Mouse (Mus musculus) CH12.LX (cell line): ENCODE measurements around the gene Rp9. TPM values are rescaled to one million over a fixed set of nuclear protein-coding genes. Genes with fewer than 3 reads are reported as not detected.

ENCODE experiments used
- DNase-seq: peaks from one replicate; pipeline ENCODE4 v3.0.0-alpha.2; 2013; ENCODE audit errors: extremely low read depth
- H3K27ac ChIP-seq: 2 replicates; pipeline ENCODE4 v1.5.1; 2012; ENCODE audit warnings: low read depth, mild to moderate bottlenecking, control low read depth, moderate library complexity; ENCODE audit not compliant: insufficient read depth
- H3K27me3 ChIP-seq: replicated peaks from 2 replicates; pipeline ENCODE3; 2012; ENCODE audit warnings: inconsistent platforms
- H3K36me3 ChIP-seq, 2 experiments: replicated peaks in 1 of 2; 2 replicates each; pipeline versions ENCODE3 to v1.6.1; 2012; ENCODE audit warnings: inconsistent platforms in 1 of 2, low read length in 1 of 2, mild to moderate bottlenecking in 1 of 2, mixed read lengths in 1 of 2, moderate library complexity in 1 of 2; ENCODE audit not compliant: control insufficient read depth in 1 of 2, insufficient read depth in 1 of 2
- H3K4me1 ChIP-seq, 2 experiments: 2 replicates each; pipeline ENCODE4 v1.6.1; 2012; ENCODE audit warnings: inconsistent platforms in 1 of 2, moderate library complexity in 1 of 2; ENCODE audit not compliant: insufficient read depth in 2 of 2, control insufficient read depth in 1 of 2
- H3K4me2 ChIP-seq: 2 replicates; pipeline ENCODE4 v1.6.1; 2012; ENCODE audit warnings: low read depth, mild to moderate bottlenecking, control low read depth; ENCODE audit not compliant: poor library complexity, insufficient read depth, severe bottlenecking
- H3K4me3 ChIP-seq, 3 experiments: fragments of 150-350 bp in 1 of 3; sonication (generic) in 1 of 3; replicated peaks in 1 of 3; 2 replicates each; pipeline versions ENCODE3 to v1.5.1; 2011 to 2012; ENCODE audit warnings: low read depth in 2 of 3, low read length in 2 of 3, mild to moderate bottlenecking in 2 of 3, moderate library complexity in 2 of 3, control low read depth in 1 of 3, improper control_type of control experiment in 1 of 3, inconsistent platforms in 1 of 3, mixed read lengths in 1 of 3; ENCODE audit not compliant: poor library complexity in 1 of 3
- H3K79me2 ChIP-seq: replicated peaks from 2 replicates; pipeline ENCODE4 v1.6.1; 2012; ENCODE audit warnings: mild to moderate bottlenecking, moderate library complexity; ENCODE audit not compliant: control insufficient read depth, poor library complexity, insufficient read depth, severe bottlenecking; ENCODE audit errors: extremely low read depth
- H3K9ac ChIP-seq: 2 replicates; pipeline ENCODE4 v1.6.1; 2012; ENCODE audit warnings: low read depth, mild to moderate bottlenecking, control low read depth, moderate library complexity; ENCODE audit not compliant: insufficient read depth
- H3K9me3 ChIP-seq: replicated peaks from 2 replicates; pipeline ENCODE3; 2012; ENCODE audit warnings: low read length, inconsistent platforms, mixed read lengths
- BHLHE40 ChIP-seq: IDR thresholded peaks from 2 replicates; pipeline ENCODE4 v1.6.1; 2011; ENCODE audit warnings: mild to moderate bottlenecking, low read depth, low read length, improper control_type of control experiment
- CHD2 ChIP-seq: IDR thresholded peaks from 2 replicates; pipeline ENCODE4 v1.6.1; 2011; ENCODE audit warnings: low read length, improper control_type of control experiment
- CTCF ChIP-seq, 2 experiments: IDR thresholded peaks in 1 of 2; conservative IDR thresholded peaks in 1 of 2; 2 replicates each; pipeline ENCODE4 v1.5.1; 2011 to 2012; ENCODE audit warnings: low read depth in 2 of 2, low read length in 2 of 2, improper control_type of control experiment in 1 of 2, inconsistent platforms in 1 of 2, mild to moderate bottlenecking in 1 of 2, moderate library complexity in 1 of 2
- E2F4 ChIP-seq: IDR thresholded peaks from 2 replicates; pipeline ENCODE4 v1.6.1; 2011; ENCODE audit warnings: low read depth, low read length, improper control_type of control experiment; ENCODE audit not compliant: insufficient replicate concordance
- ELF1 ChIP-seq: IDR thresholded peaks from 2 replicates; pipeline ENCODE4 v1.6.1; 2014; ENCODE audit warnings: low read depth, mild to moderate bottlenecking, inconsistent platforms, low read length, improper control_type of control experiment
- EP300 ChIP-seq: IDR thresholded peaks from 2 replicates; pipeline ENCODE4 v1.6.1; 2011; ENCODE audit warnings: low read length, improper control_type of control experiment
- ETS1 ChIP-seq: conservative IDR thresholded peaks from 2 replicates; pipeline ENCODE4 v1.6.1; 2012; ENCODE audit warnings: low read depth, mild to moderate bottlenecking, inconsistent platforms, low read length, improper control_type of control experiment, moderate library complexity
- HCFC1 ChIP-seq: IDR thresholded peaks from 2 replicates; pipeline ENCODE4 v1.6.1; 2012; ENCODE audit warnings: low read depth, mild to moderate bottlenecking, inconsistent platforms, low read length, improper control_type of control experiment
- IRF4 ChIP-seq: IDR thresholded peaks from 2 replicates; pipeline ENCODE4 v1.6.1; 2014; ENCODE audit warnings: low read depth, mild to moderate bottlenecking, inconsistent platforms, low read length, improper control_type of control experiment
- JUND ChIP-seq: conservative IDR thresholded peaks from 2 replicates; pipeline ENCODE4 v1.6.1; 2011; ENCODE audit warnings: low read depth, low read length, improper control_type of control experiment
- KAT2A ChIP-seq: IDR thresholded peaks from 2 replicates; pipeline ENCODE4 v1.6.1; 2012; ENCODE audit warnings: low read length, improper control_type of control experiment, inconsistent platforms; ENCODE audit not compliant: insufficient replicate concordance
- MAFK ChIP-seq: IDR thresholded peaks from 2 replicates; pipeline ENCODE4 v1.6.1; 2011; ENCODE audit warnings: low read length, improper control_type of control experiment; ENCODE audit not compliant: insufficient replicate concordance
- MAX ChIP-seq: IDR thresholded peaks from 2 replicates; pipeline ENCODE4 v1.6.1; 2011; ENCODE audit warnings: low read length, improper control_type of control experiment
- MAZ ChIP-seq: IDR thresholded peaks from 2 replicates; pipeline ENCODE4 v1.6.1; 2012; ENCODE audit warnings: low read depth, mild to moderate bottlenecking, inconsistent platforms, low read length, improper control_type of control experiment, moderate library complexity
- MXI1 ChIP-seq: IDR thresholded peaks from 2 replicates; pipeline ENCODE4 v1.6.1; 2011; ENCODE audit warnings: mild to moderate bottlenecking, low read depth, low read length, improper control_type of control experiment
- MYC ChIP-seq: IDR thresholded peaks from 2 replicates; pipeline ENCODE4 v1.6.1; 2011; ENCODE audit warnings: low read depth, mild to moderate bottlenecking, improper control_type of control experiment, low read length
- NELFE ChIP-seq: IDR thresholded peaks from 2 replicates; pipeline ENCODE4 v1.6.1; 2011; ENCODE audit warnings: low read depth, low read length, improper control_type of control experiment
- PAX5 ChIP-seq: IDR thresholded peaks from 2 replicates; pipeline ENCODE4 v1.6.1; 2012; ENCODE audit warnings: low read length, inconsistent platforms, mixed read lengths
- POLR2A ChIP-seq: IDR thresholded peaks from 2 replicates; pipeline ENCODE4 v1.6.1; 2011; ENCODE audit warnings: low read depth, mild to moderate bottlenecking, improper control_type of control experiment, low read length
- POLR2AphosphoS2 ChIP-seq: IDR thresholded peaks from 2 replicates; pipeline ENCODE4 v1.6.1; 2011; ENCODE audit warnings: low read depth, low read length, improper control_type of control experiment
- RCOR1 ChIP-seq: conservative IDR thresholded peaks from 2 replicates; pipeline ENCODE4 v1.6.1; 2012; ENCODE audit warnings: low read depth, mild to moderate bottlenecking, inconsistent platforms, low read length, improper control_type of control experiment
- SMC3 ChIP-seq: IDR thresholded peaks from 2 replicates; pipeline ENCODE4 v1.6.1; 2011; ENCODE audit warnings: low read depth, low read length, improper control_type of control experiment
- TBP ChIP-seq: conservative IDR thresholded peaks from 2 replicates; pipeline ENCODE4 v1.6.1; 2011; ENCODE audit warnings: low read depth, low read length, improper control_type of control experiment
- TCF12 ChIP-seq: IDR thresholded peaks from 2 replicates; pipeline ENCODE4 v1.6.1; 2014; ENCODE audit warnings: low read depth, mild to moderate bottlenecking, inconsistent platforms, low read length, improper control_type of control experiment
- UBTF ChIP-seq: IDR thresholded peaks from 2 replicates; pipeline ENCODE4 v1.6.1; 2012; ENCODE audit warnings: low read depth, mild to moderate bottlenecking, inconsistent platforms, low read length, improper control_type of control experiment, moderate library complexity
- USF1 ChIP-seq: IDR thresholded peaks from 2 replicates; pipeline ENCODE4 v1.6.1; 2014; ENCODE audit warnings: low read depth, mild to moderate bottlenecking, inconsistent platforms, low read length, improper control_type of control experiment
- USF2 ChIP-seq: conservative IDR thresholded peaks from 2 replicates; pipeline ENCODE4 v1.6.1; 2011; ENCODE audit warnings: low read depth, low read length, improper control_type of control experiment
- ZC3H11A ChIP-seq: IDR thresholded peaks from 2 replicates; pipeline ENCODE4 v1.6.1; 2012; ENCODE audit warnings: low read depth, mild to moderate bottlenecking, inconsistent platforms, low read length, improper control_type of control experiment
- ZKSCAN1 ChIP-seq: IDR thresholded peaks from 2 replicates; pipeline ENCODE4 v1.6.1; 2012; ENCODE audit warnings: low read depth, inconsistent platforms, low read length, improper control_type of control experiment, borderline replicate concordance
- ZMIZ1 ChIP-seq: IDR thresholded peaks from 2 replicates; pipeline ENCODE4 v1.6.1; 2012; ENCODE audit warnings: low read depth, mild to moderate bottlenecking, inconsistent platforms, low read length, improper control_type of control experiment
- ZNF384 ChIP-seq: IDR thresholded peaks from 2 replicates; pipeline ENCODE4 v1.6.1; 2012; ENCODE audit warnings: low read depth, low read length, improper control_type of control experiment, inconsistent platforms
- dilution Hi-C: fragments of 300-500 bp; cut with MboI; formaldehyde crosslinking; loops from 2 replicates; pipeline ENCODE4 v1.14.3; 2020; ENCODE audit warnings: low sequenced_read_pairs; ENCODE audit not compliant: extremely low pct_unique_long_range_greater_than_20kb, extremely low pct_ligation_motif_present
- in situ Hi-C: fragments of 300-500 bp; cut with MboI; formaldehyde crosslinking; loops from 3 replicates; pipeline ENCODE4 v1.14.3; 2019; ENCODE audit warnings: low sequenced_read_pairs, low pct_ligation_motif_present, low pct_unique_long_range_greater_than_20kb, mixed read lengths
- polyA plus RNA-seq: library from polyadenylated mRNA; unstranded; fragments of >175 nt; gene quantifications from 2 replicates; pipeline ENCODE4 v1.2.1, GENCODE M21; 2012; ENCODE audit warnings: low read depth; ENCODE audit not compliant: insufficient read length
- total RNA-seq, 2 experiments: library from RNA; depleted of rRNA; stranded (reverse); fragments of 300-350 nt in 1 of 2; fragments of >200 nt in 1 of 2; gene quantifications; 2 replicates each; pipeline ENCODE4 v1.2.3; 2012 to 2014

Gene Rp9
- total and polyA plus RNA-seq, 3 experiments, result 64.2 to 86.9 (median 85.0) TPM

DNA sequence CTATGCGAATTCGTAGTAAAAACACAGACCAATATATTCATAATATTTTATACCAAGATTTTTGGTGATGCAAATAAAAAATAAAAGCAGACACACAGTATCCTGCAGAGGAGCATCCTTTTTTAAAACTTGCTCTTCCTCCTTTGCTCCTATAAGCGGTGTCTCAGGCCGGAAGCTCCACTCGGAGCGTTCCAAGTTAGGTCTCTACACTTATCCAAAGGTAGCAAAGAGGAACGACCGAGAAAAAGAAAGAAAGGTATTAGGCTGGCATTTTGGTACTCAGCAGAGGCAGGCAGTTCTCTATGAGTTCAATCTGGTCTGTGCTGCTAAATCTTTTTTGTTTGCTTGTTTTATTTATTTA lies 664 bp downstream of the Rp9 start:
- Histone ChIP-seq H3K9ac (peak overlapping the region; percentile 73; the same call in 1 of the 2 replicates), H3K27ac (no peak overlapping the region), H3K36me3 (peaks cover 10 to 22% of the 10 kb centered on the region in 2 experiments), H3K4me3 (peak overlapping the region in 2 of 3 experiments; percentile 65 to 84), H3K9me3 (no peaks in the 10 kb centered on the region), H3K79me2 (peaks cover 7% of the 10 kb centered on the region), H3K4me2 (peak overlapping the region; percentile 55; the same call in 1 of the 2 replicates), H3K27me3 (no peaks in the 10 kb centered on the region), H3K4me1 (0 out of 4 replicates have a peak, but pooled peaks cover 0 to 7% of the 10 kb centered on the region in 2 experiments)
- TF ChIP-seq ZC3H11A, result no peak
- no peak for TF ChIP-seq ETS1
- no peak for TF ChIP-seq BHLHE40
- no peak for TF ChIP-seq UBTF
- no peak for TF ChIP-seq NELFE
- TF ChIP-seq SMC3, result no peak
- TF ChIP-seq MYC, result no peak
- no peak for TF ChIP-seq EP300
- TF ChIP-seq ZKSCAN1, result no peak
- no peak for TF ChIP-seq CHD2
- TF ChIP-seq CTCF (conservative IDR thresholded peaks at IDR 0.05 in 1 of 2, IDR thresholded peaks at IDR 0.05 in 1 of 2; ENCODE audit: low read depth in 2 of 2, low read length in 2 of 2), result no peak
- no peak for TF ChIP-seq MAX
- no peak for TF ChIP-seq USF2
- TF ChIP-seq MAFK, result no peak
- TF ChIP-seq MXI1, result no peak
- no peak for TF ChIP-seq POLR2A
- TF ChIP-seq MAZ, result no peak
- TF ChIP-seq KAT2A, result no peak
- no peak for TF ChIP-seq IRF4
- dilution Hi-C loops (no loop called here), in situ Hi-C loops (no loop called here)
- no peak for DNase-seq

DNA sequence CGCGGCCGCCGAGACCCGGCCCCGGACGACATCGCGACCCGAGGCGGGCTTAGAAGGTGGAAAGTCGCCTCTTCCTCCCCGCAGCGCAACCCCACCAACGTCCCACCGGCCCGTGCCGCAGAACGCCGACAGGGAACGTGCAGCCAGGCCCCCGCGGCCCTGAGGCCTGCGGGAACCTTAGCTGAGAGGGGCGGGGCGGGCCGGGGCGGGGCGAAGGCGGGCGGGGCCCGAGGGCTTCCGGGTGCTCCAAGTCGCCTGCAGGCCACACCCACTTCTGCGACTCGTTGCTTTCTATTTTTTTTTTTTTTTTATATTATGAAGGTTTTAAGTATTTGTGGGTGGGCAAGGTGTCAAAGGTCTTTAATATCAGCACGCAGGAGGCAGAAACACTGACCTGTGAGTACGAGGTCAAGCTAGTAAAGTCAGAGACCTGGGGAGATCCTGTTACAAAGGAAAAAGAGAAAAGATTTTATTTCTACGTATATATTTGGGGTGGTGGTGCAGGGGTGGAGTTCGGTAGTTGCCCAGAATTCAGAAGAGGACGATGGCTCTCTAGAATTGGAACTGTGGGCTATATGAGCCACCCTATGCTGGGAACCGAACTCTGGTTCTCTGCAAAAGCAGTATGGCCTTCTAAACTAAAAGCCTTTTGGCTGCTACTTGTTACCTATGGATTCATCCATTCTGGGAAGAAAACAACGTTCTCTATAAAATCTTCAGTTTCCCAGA lies 1.2 kb downstream of the Rp9 start:
- in situ Hi-C loops (no loop called here), dilution Hi-C loops (no loop called here)
- no peaks in the 10 kb centered on the region for H3K27me3 ChIP-seq
- H3K4me2 ChIP-seq, result peak overlapping the region; percentile 95
- H3K9me3 ChIP-seq, result no peaks in the 10 kb centered on the region
- H3K4me1 ChIP-seq, result 0 out of 4 replicates have a peak, but pooled peaks cover 0 to 7% of the 10 kb centered on the region in 2 experiments
- peak overlapping the region; percentile 78 to 92 (median 84) for H3K4me3 ChIP-seq
- DNase-seq, result peak; percentile 81
- peak overlapping the region; percentile 27 for H3K27ac ChIP-seq
- H3K9ac ChIP-seq, result peak overlapping the region; percentile 73
- H3K79me2 ChIP-seq, result peaks cover 7% of the 10 kb centered on the region
- H3K36me3 ChIP-seq, result peaks cover 10 to 26% of the 10 kb centered on the region in 2 experiments
- TF ChIP-seq HCFC1, result peak; percentile 57
- TF ChIP-seq JUND, result no peak
- peak; percentile 94 for TF ChIP-seq POLR2A
- TF ChIP-seq ZMIZ1, result peak; percentile 78
- TF ChIP-seq USF2, result no peak
- peak; percentile 77; the same call in 1 of the 2 replicates for TF ChIP-seq MAZ
- TF ChIP-seq TBP, result 0 out of 2 replicates have a peak, but pooled peaks have one; percentile 39
- TF ChIP-seq ELF1, result peak; percentile 90
- TF ChIP-seq RCOR1, result no peak
- TF ChIP-seq BHLHE40, result peak; percentile 75
- peak; percentile 44; the same call in 1 of the 2 replicates for TF ChIP-seq TCF12
- no peak for TF ChIP-seq PAX5
- peak; percentile 94 for TF ChIP-seq ZNF384
- TF ChIP-seq NELFE, result peak; percentile 92
- TF ChIP-seq USF1, result no peak
- TF ChIP-seq E2F4, result no peak
- TF ChIP-seq MXI1, result peak; percentile 53
- no peak for TF ChIP-seq EP300
- no peak for TF ChIP-seq MYC
- 0 out of 2 replicates have a peak, but pooled peaks have one; percentile 36 for TF ChIP-seq POLR2AphosphoS2
- no peak for TF ChIP-seq MAFK
- TF ChIP-seq ETS1, result no peak
